Mouse (Mus musculus) cerebellum, adult 11 months (tissue): ENCODE results near the gene Psen1.

Experiments
- DNase-seq: peaks from one replicate; pipeline ENCODE4 v3.0.0; 2022

Psen1 gene

GRCm38 (mm10) chr12:83780181-83780580 lies 92.2 kb downstream of the Psen1 start:
- DNase-seq = no peak

- no peak for DNase-seq
Observed at GRCm38 (mm10) chr12:83781204-83781603, 93.3 kb downstream of the Psen1 start.

GRCm38 (mm10) chr12:83781640-83782278 lies 93.8 kb downstream of the Psen1 start:
- peak; percentile 13 for DNase-seq

- DNase-seq = no peak
Observed at GRCm38 (mm10) chr12:83782669-83783068, 94.7 kb downstream of the Psen1 start.
